Mouse (Mus musculus): ENCODE data around the gene Gm49358. TPM values are rescaled to one million over a fixed set of nuclear protein-coding genes. Genes with fewer than 3 reads are reported as not detected.

The Gm49358 gene
- polyA plus RNA-seq, 1 experiment from 2014 or later = not detected

DNA sequence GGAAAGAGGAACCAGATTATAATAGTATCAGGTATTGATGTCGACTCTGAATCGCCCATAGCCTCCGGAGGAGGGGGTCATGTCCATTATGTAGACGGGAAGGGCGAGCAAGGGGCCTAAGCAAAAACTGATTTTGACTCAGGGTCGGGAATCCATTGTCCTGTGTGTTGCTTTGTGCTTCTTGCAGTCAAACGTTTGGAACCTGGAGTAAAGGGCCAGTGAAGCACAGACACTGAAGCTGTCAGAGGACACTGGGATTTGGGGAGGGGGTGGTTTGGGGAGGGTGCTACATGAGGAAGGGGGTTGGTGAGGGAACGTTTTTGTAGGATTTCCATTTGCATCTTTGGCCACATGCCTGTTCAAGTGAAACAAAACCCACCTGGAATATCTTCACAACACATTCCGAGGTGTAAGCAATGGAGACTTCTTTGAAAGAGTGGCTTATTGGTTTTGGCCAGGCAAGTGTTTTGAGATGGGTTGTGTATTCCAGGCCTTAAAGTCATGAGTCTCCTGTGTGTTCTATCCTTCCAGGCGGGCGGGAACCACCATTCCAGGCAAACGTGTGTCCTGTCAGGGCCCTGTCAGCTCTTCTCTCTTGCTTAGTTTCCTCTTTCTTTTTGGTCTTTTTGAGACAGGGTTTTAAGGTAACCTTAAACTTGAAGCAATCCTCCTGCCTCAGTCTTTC is 16.2 kb downstream of the Gm49358 start:
- H3K27me3 ChIP-seq (ENCODE audit: control insufficient read depth, insufficient read depth, low read length) = peaks cover 5% of the 10 kb centered on the region
- H3K4me1 ChIP-seq (ENCODE audit: control insufficient read depth, insufficient read depth, low read length) = peaks cover 10% of the 10 kb centered on the region; the same call in 1 of the 2 replicates
- no peaks in the 10 kb centered on the region for H3K9me3 ChIP-seq (ENCODE audit: control insufficient read depth, low read length)
- H3K4me2 ChIP-seq (ENCODE audit: low read depth, severe bottlenecking) = peak overlapping the region; percentile 98
- no peaks in the 10 kb centered on the region for H3K36me3 ChIP-seq (ENCODE audit: control insufficient read depth, insufficient read depth, low read length)
- 19% methylated on average over 12 of the region's 12 CpGs for WGBS
- ATAC-seq (ENCODE audit: insufficient number of reproducible peaks, low FRiP score, low TSS enrichment, low read depth) = no peak
- no peak for DNase-seq (ENCODE audit: low spot score)
- H3K4me3 ChIP-seq (ENCODE audit: low read depth, low read length) = peak overlapping the region; percentile 57
- no peak overlapping the region for H3K9ac ChIP-seq (ENCODE audit: low read length)
- H3K27ac ChIP-seq (replicated peaks; ENCODE audit: low read depth, low read length) = no peak overlapping the region

DNA sequence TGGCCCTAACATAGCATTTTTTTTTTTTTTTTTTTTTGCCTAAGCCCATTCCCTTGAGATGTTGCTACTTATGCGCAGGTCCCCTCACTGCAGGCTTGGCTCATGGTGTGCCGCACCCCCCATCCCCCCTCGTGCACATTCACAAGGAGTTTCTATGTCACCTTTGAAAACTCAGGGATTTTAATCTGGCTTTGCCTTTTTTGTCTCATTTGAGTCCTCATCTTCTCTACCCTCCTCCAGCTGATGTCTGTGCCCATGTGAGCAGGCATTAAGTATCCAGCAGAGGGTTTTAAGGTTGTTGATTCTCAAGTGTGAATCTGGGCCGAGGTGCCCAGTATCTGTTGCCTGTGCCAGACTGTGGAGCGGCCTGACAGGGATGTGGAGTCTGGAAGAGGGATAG is 17.9 kb downstream of the Gm49358 start:
- no peak for ATAC-seq (ENCODE audit: insufficient number of reproducible peaks, low FRiP score, low TSS enrichment, low read depth)
- H3K4me3 ChIP-seq (ENCODE audit: low read depth, low read length) = no peak overlapping the region
- H3K4me1 ChIP-seq (ENCODE audit: control insufficient read depth, insufficient read depth, low read length) = peaks cover 10% of the 10 kb centered on the region; the same call in 1 of the 2 replicates
- no peak for DNase-seq (ENCODE audit: low spot score)
- no peaks in the 10 kb centered on the region for H3K36me3 ChIP-seq (ENCODE audit: control insufficient read depth, insufficient read depth, low read length)
- no peak overlapping the region for H3K4me2 ChIP-seq (ENCODE audit: low read depth, severe bottlenecking)
- no peak overlapping the region for H3K9ac ChIP-seq (ENCODE audit: low read length)
- H3K27me3 ChIP-seq (ENCODE audit: control insufficient read depth, insufficient read depth, low read length) = peaks cover 5% of the 10 kb centered on the region
- WGBS = 39% methylated on average over 5 of the region's 5 CpGs
- no peaks in the 10 kb centered on the region for H3K9me3 ChIP-seq (ENCODE audit: control insufficient read depth, low read length)
- H3K27ac ChIP-seq (replicated peaks; ENCODE audit: low read depth, low read length) = no peak overlapping the region

DNA sequence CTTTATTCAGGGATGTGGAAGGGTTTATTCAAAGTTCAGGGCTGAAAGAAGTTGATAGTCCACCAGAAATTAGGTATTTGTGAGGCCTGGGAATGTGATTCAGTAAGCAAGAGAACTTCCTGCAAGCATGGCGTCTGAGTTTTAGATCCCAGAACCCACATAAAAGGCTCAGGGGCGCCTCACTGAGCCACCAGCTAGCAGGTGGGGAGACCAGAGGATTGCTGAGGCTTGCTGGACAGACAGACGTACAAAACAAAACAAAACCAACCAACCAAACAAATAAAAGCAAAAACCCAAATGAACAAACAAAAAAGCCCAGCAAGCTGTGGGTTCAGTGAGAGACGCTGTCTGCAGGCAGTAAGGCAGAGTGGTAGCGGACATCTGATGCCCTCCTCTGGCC is 18.9 kb downstream of the Gm49358 start:
- peaks cover 7% of the 10 kb centered on the region; the same call in 1 of the 2 replicates for H3K4me1 ChIP-seq (ENCODE audit: control insufficient read depth, insufficient read depth, low read length)
- H3K4me3 ChIP-seq (ENCODE audit: low read depth, low read length) = no peak overlapping the region
- ATAC-seq (ENCODE audit: insufficient number of reproducible peaks, low FRiP score, low TSS enrichment, low read depth) (no peak), DNase-seq (ENCODE audit: low spot score) (no peak)
- H3K27ac ChIP-seq (replicated peaks; ENCODE audit: low read depth, low read length) = no peak overlapping the region
- H3K9me3 ChIP-seq (ENCODE audit: control insufficient read depth, low read length) = no peaks in the 10 kb centered on the region
- no peak overlapping the region for H3K9ac ChIP-seq (ENCODE audit: low read length)
- no peaks in the 10 kb centered on the region for H3K36me3 ChIP-seq (ENCODE audit: control insufficient read depth, insufficient read depth, low read length)
- peaks cover 5% of the 10 kb centered on the region for H3K27me3 ChIP-seq (ENCODE audit: control insufficient read depth, insufficient read depth, low read length)
- WGBS = 62% methylated on average over 5 of the region's 5 CpGs
- no peak overlapping the region for H3K4me2 ChIP-seq (ENCODE audit: low read depth, severe bottlenecking)

DNA sequence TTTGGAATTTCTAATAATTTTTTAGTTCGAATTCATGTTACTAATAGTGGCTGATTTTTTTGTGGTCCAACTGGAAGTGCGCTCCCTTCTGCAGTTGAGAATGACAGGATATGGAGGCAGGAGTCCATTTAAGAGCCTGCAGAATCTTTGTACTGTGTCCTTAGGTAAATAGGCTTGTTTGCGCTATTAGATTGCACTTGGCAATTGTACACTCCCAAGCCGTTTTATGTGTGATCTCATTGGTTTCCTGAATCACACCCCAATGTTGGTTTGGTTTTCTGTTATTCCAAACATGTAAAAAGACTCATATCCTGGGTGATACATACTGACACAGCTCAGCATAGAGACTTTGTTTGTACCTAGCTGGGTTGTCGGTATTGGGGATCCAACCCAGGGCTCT is 19.8 kb downstream of the Gm49358 start:
- Histone ChIP-seq H3K9ac (ENCODE audit: low read length) (no peak overlapping the region), H3K36me3 (ENCODE audit: control insufficient read depth, insufficient read depth, low read length) (no peaks in the 10 kb centered on the region), H3K4me1 (ENCODE audit: control insufficient read depth, insufficient read depth, low read length) (peaks cover 2% of the 10 kb centered on the region; the same call in 1 of the 2 replicates), H3K27ac (replicated peaks; ENCODE audit: low read depth, low read length) (no peak overlapping the region), H3K27me3 (ENCODE audit: control insufficient read depth, insufficient read depth, low read length) (peaks cover 5% of the 10 kb centered on the region), H3K4me3 (ENCODE audit: low read depth, low read length) (no peak overlapping the region), H3K4me2 (ENCODE audit: low read depth, severe bottlenecking) (no peak overlapping the region), H3K9me3 (ENCODE audit: control insufficient read depth, low read length) (no peaks in the 10 kb centered on the region)
- ATAC-seq (ENCODE audit: insufficient number of reproducible peaks, low FRiP score, low TSS enrichment, low read depth) (no peak), DNase-seq (ENCODE audit: low spot score) (no peak)
- 89% methylated on average over 5 of the region's 5 CpGs for WGBS

DNA sequence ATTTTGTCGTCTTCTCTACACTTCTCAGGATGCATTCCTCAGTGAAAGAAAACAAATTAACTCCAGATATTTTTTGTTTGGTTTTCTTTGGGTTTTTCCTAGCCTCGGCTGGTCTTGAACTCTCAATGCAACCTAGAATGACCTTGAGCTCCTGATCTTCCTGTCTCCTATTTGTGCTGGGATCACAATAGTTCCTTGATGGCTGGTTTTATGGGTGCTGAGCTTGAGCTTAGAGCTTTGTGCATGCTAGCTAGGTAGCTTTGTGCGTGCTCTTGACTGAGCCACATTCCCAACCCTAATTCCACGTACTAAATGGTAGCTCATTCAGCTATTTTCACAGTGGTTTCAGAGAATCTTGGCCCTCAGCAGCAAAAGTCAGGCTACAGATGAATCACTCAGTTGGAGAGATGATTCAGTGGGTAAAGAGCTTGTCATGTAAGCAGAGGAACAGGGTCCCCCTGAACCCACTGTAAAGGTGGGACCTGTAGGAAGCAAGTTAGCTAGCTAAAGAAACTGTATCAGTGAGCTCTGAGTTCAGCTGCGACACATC is 20.4 kb downstream of the Gm49358 start:
- peaks cover under 1% of the 10 kb centered on the region; the same call in 1 of the 2 replicates for H3K4me1 ChIP-seq (ENCODE audit: control insufficient read depth, insufficient read depth, low read length)
- peaks cover 5% of the 10 kb centered on the region; the same call in 1 of the 2 replicates for H3K27me3 ChIP-seq (ENCODE audit: control insufficient read depth, insufficient read depth, low read length)
- no peak overlapping the region for H3K4me2 ChIP-seq (ENCODE audit: low read depth, severe bottlenecking)
- no peak for ATAC-seq (ENCODE audit: insufficient number of reproducible peaks, low FRiP score, low TSS enrichment, low read depth)
- 88% methylated on average over 5 of the region's 5 CpGs for WGBS
- no peak for DNase-seq (ENCODE audit: low spot score)
- no peak overlapping the region for H3K4me3 ChIP-seq (ENCODE audit: low read depth, low read length)
- no peak overlapping the region for H3K27ac ChIP-seq (replicated peaks; ENCODE audit: low read depth, low read length)
- no peak overlapping the region for H3K9ac ChIP-seq (ENCODE audit: low read length)
- H3K36me3 ChIP-seq (ENCODE audit: control insufficient read depth, insufficient read depth, low read length) = no peaks in the 10 kb centered on the region
- no peaks in the 10 kb centered on the region for H3K9me3 ChIP-seq (ENCODE audit: control insufficient read depth, low read length)

DNA sequence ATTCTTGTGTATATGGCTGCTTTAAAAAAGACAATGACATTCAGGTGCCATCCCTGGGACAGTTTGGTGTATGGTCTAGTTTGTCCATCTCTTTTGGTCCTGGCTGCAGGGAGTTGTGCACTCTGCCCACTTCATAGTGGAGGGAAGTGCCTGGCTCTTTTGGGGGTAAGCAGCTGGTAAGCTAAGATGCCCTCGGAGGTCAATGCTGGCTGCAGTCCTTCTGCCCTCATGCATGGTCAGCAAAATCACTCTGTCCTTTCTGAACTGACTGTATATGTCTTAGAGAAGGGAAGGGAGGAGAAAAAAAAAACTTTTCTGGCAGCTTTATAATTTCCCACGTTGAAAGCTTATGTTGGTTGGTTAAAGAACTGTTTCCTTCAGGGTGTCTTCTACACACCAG is 21.6 kb downstream of the Gm49358 start:
- Histone ChIP-seq H3K27me3 (ENCODE audit: control insufficient read depth, insufficient read depth, low read length) (no peaks in the 10 kb centered on the region), H3K4me3 (ENCODE audit: low read depth, low read length) (no peak overlapping the region), H3K9ac (ENCODE audit: low read length) (no peak overlapping the region), H3K27ac (replicated peaks; ENCODE audit: low read depth, low read length) (no peak overlapping the region), H3K4me1 (ENCODE audit: control insufficient read depth, insufficient read depth, low read length) (no peaks in the 10 kb centered on the region; the same call in 1 of the 2 replicates), H3K36me3 (ENCODE audit: control insufficient read depth, insufficient read depth, low read length) (no peaks in the 10 kb centered on the region), H3K4me2 (ENCODE audit: low read depth, severe bottlenecking) (no peak overlapping the region), H3K9me3 (ENCODE audit: control insufficient read depth, low read length) (no peaks in the 10 kb centered on the region)
- no peak for DNase-seq (ENCODE audit: low spot score)
- ATAC-seq (ENCODE audit: insufficient number of reproducible peaks, low FRiP score, low TSS enrichment, low read depth) = no peak
- 68% methylated on average over 2 of the region's 2 CpGs for whole genome bisulfite sequencing

DNA sequence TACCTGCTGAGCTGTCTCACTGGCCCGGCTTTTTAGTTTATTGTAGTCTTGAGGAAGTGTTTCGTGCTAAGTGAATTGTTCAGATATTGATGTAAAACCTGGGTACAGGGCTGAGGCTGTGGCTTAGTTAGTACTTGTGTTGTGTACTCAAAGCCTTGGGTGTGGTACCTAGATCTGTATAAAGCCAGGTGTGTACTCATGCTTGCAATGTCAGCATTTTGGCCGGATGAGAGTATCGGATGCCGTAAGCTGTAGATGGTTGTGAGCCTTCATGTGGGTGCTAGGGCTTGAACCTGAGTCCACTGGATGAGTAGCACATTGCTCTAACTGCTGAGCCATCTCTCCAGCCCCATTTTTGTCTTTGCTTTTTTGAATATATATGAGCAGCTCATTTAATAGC is 22.3 kb downstream of the Gm49358 start:
- Histone ChIP-seq H3K9me3 (ENCODE audit: control insufficient read depth, low read length) (no peaks in the 10 kb centered on the region), H3K27me3 (ENCODE audit: control insufficient read depth, insufficient read depth, low read length) (no peaks in the 10 kb centered on the region), H3K4me1 (ENCODE audit: control insufficient read depth, insufficient read depth, low read length) (no peaks in the 10 kb centered on the region; the same call in 1 of the 2 replicates), H3K9ac (ENCODE audit: low read length) (no peak overlapping the region), H3K36me3 (ENCODE audit: control insufficient read depth, insufficient read depth, low read length) (no peaks in the 10 kb centered on the region), H3K4me3 (ENCODE audit: low read depth, low read length) (no peak overlapping the region), H3K4me2 (ENCODE audit: low read depth, severe bottlenecking) (no peak overlapping the region), H3K27ac (replicated peaks; ENCODE audit: low read depth, low read length) (no peak overlapping the region)
- 94% methylated on average over 5 of the region's 5 CpGs for WGBS
- DNase-seq (ENCODE audit: low spot score) = no peak
- no peak for ATAC-seq (ENCODE audit: insufficient number of reproducible peaks, low FRiP score, low TSS enrichment, low read depth)

DNA sequence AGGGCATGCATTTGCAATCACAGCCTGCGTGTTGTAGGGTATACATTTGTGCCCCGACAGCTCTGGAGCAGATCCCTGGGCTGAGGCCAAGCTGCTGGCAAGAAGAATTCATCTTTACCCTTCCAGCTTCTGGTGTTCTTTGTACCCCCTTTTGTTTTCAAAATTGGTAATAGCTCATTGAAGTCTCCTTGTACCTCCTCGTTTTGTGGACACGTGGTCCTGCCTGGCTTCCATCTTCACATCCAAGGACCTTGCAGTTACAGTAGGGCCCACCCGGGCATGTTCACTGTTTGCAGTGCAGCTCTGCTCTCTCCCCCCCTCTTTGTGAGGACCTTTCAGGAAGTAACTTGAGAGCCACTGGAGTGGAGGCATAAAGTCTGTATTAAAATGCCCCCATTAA is 24.4 kb downstream of the Gm49358 start:
- no peaks in the 10 kb centered on the region; the same call in 1 of the 2 replicates for H3K4me1 ChIP-seq (ENCODE audit: control insufficient read depth, insufficient read depth, low read length)
- DNase-seq (ENCODE audit: low spot score) (no peak), ATAC-seq (ENCODE audit: insufficient number of reproducible peaks, low FRiP score, low TSS enrichment, low read depth) (no peak)
- H3K9me3 ChIP-seq (ENCODE audit: control insufficient read depth, low read length) = no peaks in the 10 kb centered on the region
- WGBS = 65% methylated on average over 5 of the region's 5 CpGs
- no peak overlapping the region for H3K9ac ChIP-seq (ENCODE audit: low read length)
- no peaks in the 10 kb centered on the region for H3K36me3 ChIP-seq (ENCODE audit: control insufficient read depth, insufficient read depth, low read length)
- H3K27ac ChIP-seq (replicated peaks; ENCODE audit: low read depth, low read length) = no peak overlapping the region
- H3K4me3 ChIP-seq (ENCODE audit: low read depth, low read length) = no peak overlapping the region
- no peaks in the 10 kb centered on the region for H3K27me3 ChIP-seq (ENCODE audit: control insufficient read depth, insufficient read depth, low read length)
- H3K4me2 ChIP-seq (ENCODE audit: low read depth, severe bottlenecking) = no peak overlapping the region
